Mouse (Mus musculus): ENCODE measurements around the gene Megf11. TPM values are rescaled to one million over a fixed set of nuclear protein-coding genes. Genes with fewer than 3 reads are reported as not detected.

Gene Megf11
- polyA plus RNA-seq, 1 experiment from 2014 or later: 0.92 TPM

DNA sequence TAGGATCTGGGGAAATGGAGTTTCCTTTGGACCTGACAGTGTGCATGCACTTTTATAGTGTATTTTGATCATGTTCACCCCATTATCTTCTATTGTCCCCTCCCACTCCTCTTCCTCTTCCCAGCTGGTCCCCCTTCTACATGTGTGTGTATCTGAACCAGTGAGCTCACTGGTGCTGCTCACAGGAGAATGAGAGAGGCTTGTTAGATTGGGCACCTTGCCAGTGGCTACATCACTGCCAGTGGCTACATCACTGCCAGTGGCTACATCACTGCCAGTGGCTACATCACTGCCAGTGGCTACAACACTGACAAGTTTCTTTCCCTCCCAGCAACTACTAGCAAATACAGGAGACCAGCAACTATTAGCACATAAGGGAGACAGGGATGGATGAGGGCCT lies 192.6 kb downstream of the Megf11 start:
- no peaks in the 10 kb centered on the region for H3K9me3 ChIP-seq (ENCODE audit: control insufficient read depth, low read length)
- no peak for ATAC-seq (ENCODE audit: insufficient number of reproducible peaks, insufficient read depth, low FRiP score, low read depth)
- no peak overlapping the region for H3K4me3 ChIP-seq (ENCODE audit: control insufficient read depth in 1 of 2, insufficient read depth in 1 of 2, low read depth in 1 of 2, low read length in 2 of 2)
- H3K4me1 ChIP-seq (ENCODE audit: control insufficient read depth in 2 of 2, insufficient read depth in 2 of 2, low read length in 2 of 2): peaks cover 0 to 6% of the 10 kb centered on the region in 2 experiments; a peak in 3 of 4 replicates
- no peaks in the 10 kb centered on the region for H3K27me3 ChIP-seq (ENCODE audit: control insufficient read depth, insufficient read depth, low read length)
- H3K4me2 ChIP-seq (ENCODE audit: low read length): no peak overlapping the region
- H3K36me3 ChIP-seq (ENCODE audit: control insufficient read depth, insufficient read depth, low read length): no peaks in the 10 kb centered on the region
- H3K27ac ChIP-seq (replicated peaks in 1 of 2; ENCODE audit: control insufficient read depth in 1 of 2, insufficient read depth in 1 of 2, low read depth in 2 of 2, low read length in 2 of 2): no peak overlapping the region
- no peak overlapping the region for H3K9ac ChIP-seq (ENCODE audit: low read length)

GRCm38 (mm10) chr9:64579306-64579705 lies 193.9 kb downstream of the Megf11 start:
- Histone ChIP-seq H3K4me3 (ENCODE audit: control insufficient read depth in 1 of 2, insufficient read depth in 1 of 2, low read depth in 1 of 2, low read length in 2 of 2) (no peak overlapping the region), H3K27me3 (ENCODE audit: control insufficient read depth, insufficient read depth, low read length) (no peaks in the 10 kb centered on the region), H3K27ac (replicated peaks in 1 of 2; ENCODE audit: control insufficient read depth in 1 of 2, insufficient read depth in 1 of 2, low read depth in 2 of 2, low read length in 2 of 2) (no peak overlapping the region), H3K4me1 (ENCODE audit: control insufficient read depth in 2 of 2, insufficient read depth in 2 of 2, low read length in 2 of 2) (peaks cover 0 to 4% of the 10 kb centered on the region in 2 experiments; a peak in 2 of 4 replicates), H3K9me3 (ENCODE audit: control insufficient read depth, low read length) (no peaks in the 10 kb centered on the region), H3K4me2 (ENCODE audit: low read length) (no peak overlapping the region), H3K9ac (ENCODE audit: low read length) (no peak overlapping the region), H3K36me3 (ENCODE audit: control insufficient read depth, insufficient read depth, low read length) (no peaks in the 10 kb centered on the region)
- WGBS: 85% methylated on average over 1 of the region's 1 CpGs
- no peak for ATAC-seq (ENCODE audit: insufficient number of reproducible peaks, insufficient read depth, low FRiP score, low read depth)

- ATAC-seq (ENCODE audit: insufficient number of reproducible peaks, insufficient read depth, low FRiP score, low read depth): no peak
- Histone ChIP-seq H3K4me2 (ENCODE audit: low read length) (no peak overlapping the region), H3K9me3 (ENCODE audit: control insufficient read depth, low read length) (no peaks in the 10 kb centered on the region), H3K4me1 (ENCODE audit: control insufficient read depth in 2 of 2, insufficient read depth in 2 of 2, low read length in 2 of 2) (no peaks in the 10 kb centered on the region; a peak in 1 of 4 replicates), H3K27me3 (ENCODE audit: control insufficient read depth, insufficient read depth, low read length) (no peaks in the 10 kb centered on the region), H3K4me3 (ENCODE audit: control insufficient read depth in 1 of 2, insufficient read depth in 1 of 2, low read depth in 1 of 2, low read length in 2 of 2) (no peak overlapping the region), H3K36me3 (ENCODE audit: control insufficient read depth, insufficient read depth, low read length) (no peaks in the 10 kb centered on the region), H3K27ac (replicated peaks in 1 of 2; ENCODE audit: control insufficient read depth in 1 of 2, insufficient read depth in 1 of 2, low read depth in 2 of 2, low read length in 2 of 2) (no peak overlapping the region), H3K9ac (ENCODE audit: low read length) (no peak overlapping the region)
- 73% methylated on average over 5 of the region's 5 CpGs for WGBS
Measured at GRCm38 (mm10) chr9:64586292-64586691, 200.9 kb downstream of the Megf11 start.

DNA sequence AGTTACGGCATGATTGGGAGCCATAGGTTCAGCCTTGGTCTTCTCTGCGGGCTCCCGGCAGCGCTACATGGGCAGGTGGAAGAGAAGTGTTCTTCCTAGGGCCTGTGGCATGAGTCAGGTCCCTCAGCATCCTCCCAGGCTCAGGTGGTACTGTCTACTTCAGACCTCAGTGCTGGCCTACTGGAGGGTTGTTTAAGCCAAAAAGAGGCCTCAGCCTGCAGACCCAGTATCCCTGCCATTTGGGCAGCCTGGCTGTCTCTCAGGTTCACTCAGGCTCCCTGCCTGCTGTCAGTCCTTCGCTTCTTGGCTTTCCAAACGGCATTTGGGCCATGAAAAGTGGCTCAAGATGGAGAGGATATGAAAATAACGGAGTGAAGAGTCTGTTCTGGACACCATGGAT lies 202.6 kb downstream of the Megf11 start:
- Histone ChIP-seq H3K4me3 (ENCODE audit: control insufficient read depth in 1 of 2, insufficient read depth in 1 of 2, low read depth in 1 of 2, low read length in 2 of 2) (no peak overlapping the region), H3K9me3 (ENCODE audit: control insufficient read depth, low read length) (no peaks in the 10 kb centered on the region), H3K4me2 (ENCODE audit: low read length) (no peak overlapping the region), H3K27ac (replicated peaks in 1 of 2; ENCODE audit: control insufficient read depth in 1 of 2, insufficient read depth in 1 of 2, low read depth in 2 of 2, low read length in 2 of 2) (no peak overlapping the region), H3K36me3 (ENCODE audit: control insufficient read depth, insufficient read depth, low read length) (no peaks in the 10 kb centered on the region), H3K27me3 (ENCODE audit: control insufficient read depth, insufficient read depth, low read length) (no peaks in the 10 kb centered on the region), H3K4me1 (ENCODE audit: control insufficient read depth in 2 of 2, insufficient read depth in 2 of 2, low read length in 2 of 2) (no peaks in the 10 kb centered on the region; a peak in 1 of 4 replicates), H3K9ac (ENCODE audit: low read length) (no peak overlapping the region)
- no peak for ATAC-seq (ENCODE audit: insufficient number of reproducible peaks, insufficient read depth, low FRiP score, low read depth)
- WGBS: 83% methylated on average over 7 of the region's 7 CpGs

- Histone ChIP-seq H3K9ac (ENCODE audit: low read length) (no peak overlapping the region), H3K9me3 (ENCODE audit: control insufficient read depth, low read length) (no peaks in the 10 kb centered on the region), H3K4me3 (ENCODE audit: control insufficient read depth in 1 of 2, insufficient read depth in 1 of 2, low read depth in 1 of 2, low read length in 2 of 2) (no peak overlapping the region), H3K27ac (replicated peaks in 1 of 2; ENCODE audit: control insufficient read depth in 1 of 2, insufficient read depth in 1 of 2, low read depth in 2 of 2, low read length in 2 of 2) (no peak overlapping the region), H3K27me3 (ENCODE audit: control insufficient read depth, insufficient read depth, low read length) (no peaks in the 10 kb centered on the region), H3K4me2 (ENCODE audit: low read length) (no peak overlapping the region), H3K4me1 (ENCODE audit: control insufficient read depth in 2 of 2, insufficient read depth in 2 of 2, low read length in 2 of 2) (no peaks in the 10 kb centered on the region; a peak in 1 of 4 replicates), H3K36me3 (ENCODE audit: control insufficient read depth, insufficient read depth, low read length) (no peaks in the 10 kb centered on the region)
- 20% methylated on average over 5 of the region's 5 CpGs for WGBS
- 0 out of 2 replicates have a peak, but pooled peaks have one; percentile 26 for ATAC-seq (ENCODE audit: insufficient number of reproducible peaks, insufficient read depth, low FRiP score, low read depth)
Measured at GRCm38 (mm10) chr9:64590634-64591041, 205.2 kb downstream of the Megf11 start.

- Histone ChIP-seq H3K9me3 (ENCODE audit: control insufficient read depth, low read length) (no peaks in the 10 kb centered on the region), H3K4me3 (ENCODE audit: control insufficient read depth in 1 of 2, insufficient read depth in 1 of 2, low read depth in 1 of 2, low read length in 2 of 2) (no peak overlapping the region), H3K4me2 (ENCODE audit: low read length) (no peak overlapping the region), H3K27me3 (ENCODE audit: control insufficient read depth, insufficient read depth, low read length) (no peaks in the 10 kb centered on the region), H3K27ac (replicated peaks in 1 of 2; ENCODE audit: control insufficient read depth in 1 of 2, insufficient read depth in 1 of 2, low read depth in 2 of 2, low read length in 2 of 2) (no peak overlapping the region), H3K9ac (ENCODE audit: low read length) (no peak overlapping the region), H3K4me1 (ENCODE audit: control insufficient read depth in 2 of 2, insufficient read depth in 2 of 2, low read length in 2 of 2) (no peaks in the 10 kb centered on the region; a peak in 1 of 4 replicates), H3K36me3 (ENCODE audit: control insufficient read depth, insufficient read depth, low read length) (no peaks in the 10 kb centered on the region)
- no peak for ATAC-seq (ENCODE audit: insufficient number of reproducible peaks, insufficient read depth, low FRiP score, low read depth)
- 71% methylated on average over 1 of the region's 1 CpGs for WGBS
Measured at GRCm38 (mm10) chr9:64591436-64591835, 206.0 kb downstream of the Megf11 start.

DNA sequence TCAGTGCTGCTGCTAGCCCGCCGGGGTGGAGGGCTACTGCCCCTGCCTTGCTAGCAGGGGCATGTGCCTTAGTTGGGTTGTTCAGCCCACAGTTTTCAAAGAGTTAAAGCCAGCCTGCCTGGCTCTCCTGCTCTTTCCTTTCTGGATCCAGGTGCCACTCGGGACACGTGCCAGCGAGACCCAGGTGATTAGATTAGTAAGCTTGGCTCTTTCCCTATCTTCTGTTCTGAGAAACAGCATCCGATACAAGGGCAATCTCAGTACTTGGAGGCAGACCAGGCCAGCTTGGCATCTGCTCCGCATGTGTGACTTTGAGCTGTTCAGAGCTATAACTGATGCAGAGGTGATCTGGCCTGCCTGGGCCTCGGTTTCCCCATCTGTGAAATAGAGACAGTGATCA lies 209.0 kb downstream of the Megf11 start:
- Histone ChIP-seq H3K27ac (replicated peaks in 1 of 2; ENCODE audit: control insufficient read depth in 1 of 2, insufficient read depth in 1 of 2, low read depth in 2 of 2, low read length in 2 of 2) (no peak overlapping the region), H3K27me3 (ENCODE audit: control insufficient read depth, insufficient read depth, low read length) (no peaks in the 10 kb centered on the region), H3K36me3 (ENCODE audit: control insufficient read depth, insufficient read depth, low read length) (no peaks in the 10 kb centered on the region), H3K9me3 (ENCODE audit: control insufficient read depth, low read length) (no peaks in the 10 kb centered on the region), H3K9ac (ENCODE audit: low read length) (no peak overlapping the region), H3K4me2 (ENCODE audit: low read length) (no peak overlapping the region), H3K4me3 (ENCODE audit: control insufficient read depth in 1 of 2, insufficient read depth in 1 of 2, low read depth in 1 of 2, low read length in 2 of 2) (no peak overlapping the region), H3K4me1 (ENCODE audit: control insufficient read depth in 2 of 2, insufficient read depth in 2 of 2, low read length in 2 of 2) (no peaks in the 10 kb centered on the region; a peak in 1 of 4 replicates)
- no peak for ATAC-seq (ENCODE audit: insufficient number of reproducible peaks, insufficient read depth, low FRiP score, low read depth)
- WGBS: 52% methylated on average over 8 of the region's 8 CpGs

- no peaks in the 10 kb centered on the region for H3K27me3 ChIP-seq (ENCODE audit: control insufficient read depth, insufficient read depth, low read length)
- no peak overlapping the region for H3K27ac ChIP-seq (replicated peaks in 1 of 2; ENCODE audit: control insufficient read depth in 1 of 2, insufficient read depth in 1 of 2, low read depth in 2 of 2, low read length in 2 of 2)
- H3K4me1 ChIP-seq (ENCODE audit: control insufficient read depth in 2 of 2, insufficient read depth in 2 of 2, low read length in 2 of 2): 0 out of 4 replicates have a peak, but pooled peaks cover 4 to 7% of the 10 kb centered on the region in 2 experiments
- no peak overlapping the region for H3K9ac ChIP-seq (ENCODE audit: low read length)
- WGBS: 86% methylated on average over 7 of the region's 7 CpGs
- no peaks in the 10 kb centered on the region for H3K9me3 ChIP-seq (ENCODE audit: control insufficient read depth, low read length)
- no peak overlapping the region for H3K4me3 ChIP-seq (ENCODE audit: control insufficient read depth in 1 of 2, insufficient read depth in 1 of 2, low read depth in 1 of 2, low read length in 2 of 2)
- no peak overlapping the region for H3K4me2 ChIP-seq (ENCODE audit: low read length)
- no peak for ATAC-seq (ENCODE audit: insufficient number of reproducible peaks, insufficient read depth, low FRiP score, low read depth)
- H3K36me3 ChIP-seq (ENCODE audit: control insufficient read depth, insufficient read depth, low read length): no peaks in the 10 kb centered on the region
Measured at GRCm38 (mm10) chr9:64598427-64598826, 213.0 kb downstream of the Megf11 start.

All from heart, embryonic 14.5 days (tissue).